Comparison of ENCODE assay signal across 23 mouse cellular contexts in genomic region chr10:119421418-119421817, GRCm38 (mm10). TPM values are rescaled to one million over a fixed set of nuclear protein-coding genes. Genes with fewer than 3 reads are reported as not detected.
A peak's percentile ranks its signal among the peaks of the same experiment; 100 is the strongest.
DNase-seq lines count a peak whose midpoint lies in the region; ATAC-seq and TF ChIP-seq lines count a peak whose summit lies in the region.
"Had no signal": no experiment of that assay in that cellular context is flagged by ENCODE, and none has a peak within 500 bp of the region (broad histone marks: within the 10 kb centered on the region; RNA-seq: fewer than 3 reads in every experiment).

No protein-coding gene starts in this region.

- TF ChIP-seq CTCF in lung, embryonic 14.5 days (IDR thresholded peaks at IDR 0.05; ENCODE audit: low read depth) = no peak
- TF ChIP-seq CTCF in liver, postnatal 0 days (IDR thresholded peaks at IDR 0.05; ENCODE audit: low read depth) = no peak

- TF ChIP-seq EP300 in liver, postnatal 0 days (IDR thresholded peaks at IDR 0.05; ENCODE audit: low read depth) = peak; percentile 39; the same call in 1 of the 2 replicates

- ATAC-seq in lung, embryonic 14.5 days (ENCODE audit: insufficient read depth) = peak; percentile 60; the same call in 1 of the 2 replicates
- ATAC-seq in liver, embryonic 12.5 days = peak; percentile 61; the same call in 1 of the 2 replicates
- peak; percentile 81 for ATAC-seq in liver, postnatal 0 days
- ATAC-seq: forebrain, embryonic 14.5 days; midbrain, embryonic 13.5 days had no signal

- H3K4me2 ChIP-seq in lung, embryonic 14.5 days = no peak overlapping the region
- H3K4me2 ChIP-seq in liver, embryonic 12.5 days = no peak overlapping the region
- no peak overlapping the region for H3K4me2 ChIP-seq in liver, postnatal 0 days (ENCODE audit: low read depth, low read length)
- H3K4me2 ChIP-seq: heart, embryonic 12.5 days; hindbrain, embryonic 12.5 days; midbrain, embryonic 13.5 days had no signal

- no peak overlapping the region for H3K27ac ChIP-seq in lung, embryonic 14.5 days (ENCODE audit: low read depth)
- H3K27ac ChIP-seq in liver, embryonic 12.5 days = no peak overlapping the region
- H3K27ac ChIP-seq in liver, postnatal 0 days (ENCODE audit: low read depth) = 0 out of 2 replicates have a peak overlapping the region, but pooled peaks have one; percentile 30
- H3K27ac ChIP-seq: hindbrain, embryonic 12.5 days; limb, embryonic 10.5 days; midbrain, embryonic 13.5 days had no signal

- peak; percentile 26 for DNase-seq in lung, embryonic 14.5 days
- DNase-seq in lung, postnatal 25 days (ENCODE audit: low spot score) = no peak
- DNase-seq in liver, postnatal 0 days = peak; percentile 17
- DNase-seq in gastrocnemius, postnatal 25 days = no peak
- DNase-seq in right cerebral cortex, postnatal 10 days (ENCODE audit: low spot score in 2 of 2) = no peak
- no peak for DNase-seq in thymus, postnatal 4 days
- DNase-seq: adrenal gland, postnatal 36 days; cerebellum, adult 9-10 months; heart, postnatal 14 days; kidney, adult 18-20 months; layer of hippocampus, adult 9-11 months; lung, adult 18-20 months; lung, postnatal 14 days; thymus, postnatal 25 days had no signal

- no peaks in the 10 kb centered on the region for H3K4me1 ChIP-seq in lung, embryonic 14.5 days (ENCODE audit: insufficient read depth)
- no peaks in the 10 kb centered on the region for H3K4me1 ChIP-seq in liver, embryonic 12.5 days
- peaks cover 2% of the 10 kb centered on the region; the same call in 1 of the 2 replicates for H3K4me1 ChIP-seq in liver, postnatal 0 days (ENCODE audit: insufficient read depth)
- H3K4me1 ChIP-seq: hindbrain, embryonic 12.5 days; limb, embryonic 10.5 days; midbrain, embryonic 13.5 days had no signal

- no peak overlapping the region for H3K4me3 ChIP-seq in lung, embryonic 14.5 days (ENCODE audit: low read depth, low read length)
- no peak overlapping the region for H3K4me3 ChIP-seq in liver, embryonic 12.5 days
- no peak overlapping the region for H3K4me3 ChIP-seq in liver, postnatal 0 days (ENCODE audit: low read depth, low read length)
- H3K4me3 ChIP-seq: heart, embryonic 12.5 days; hindbrain, embryonic 12.5 days; limb, embryonic 10.5 days; midbrain, embryonic 13.5 days had no signal

- no peaks in the 10 kb centered on the region for H3K27me3 ChIP-seq in lung, embryonic 14.5 days (ENCODE audit: insufficient read depth, low read length)
- H3K27me3 ChIP-seq in liver, embryonic 12.5 days (replicated peaks) = no peaks in the 10 kb centered on the region
- H3K27me3 ChIP-seq in liver, postnatal 0 days (ENCODE audit: insufficient read depth, low read length) = no peaks in the 10 kb centered on the region
- H3K27me3 ChIP-seq: heart, embryonic 12.5 days; hindbrain, embryonic 12.5 days; midbrain, embryonic 13.5 days had no signal

- no peaks in the 10 kb centered on the region for H3K36me3 ChIP-seq in lung, embryonic 14.5 days (ENCODE audit: insufficient read depth)
- no peaks in the 10 kb centered on the region for H3K36me3 ChIP-seq in liver, embryonic 12.5 days
- no peaks in the 10 kb centered on the region for H3K36me3 ChIP-seq in liver, postnatal 0 days (replicated peaks; ENCODE audit: insufficient read depth, low read length)
- H3K36me3 ChIP-seq: heart, embryonic 12.5 days; hindbrain, embryonic 12.5 days; limb, embryonic 10.5 days; midbrain, embryonic 13.5 days had no signal

- no peaks in the 10 kb centered on the region for H3K9me3 ChIP-seq in lung, embryonic 14.5 days (ENCODE audit: low read depth, low read length)
- H3K9me3 ChIP-seq in liver, embryonic 12.5 days (replicated peaks) = no peaks in the 10 kb centered on the region
- no peaks in the 10 kb centered on the region for H3K9me3 ChIP-seq in liver, postnatal 0 days (ENCODE audit: low read length)
- H3K9me3 ChIP-seq: hindbrain, embryonic 12.5 days; limb, embryonic 10.5 days; midbrain, embryonic 13.5 days had no signal

- no peak overlapping the region for H3K9ac ChIP-seq in lung, embryonic 14.5 days
- H3K9ac ChIP-seq in liver, embryonic 12.5 days = no peak overlapping the region
- H3K9ac ChIP-seq in liver, postnatal 0 days (replicated peaks) = no peak overlapping the region
- H3K9ac ChIP-seq: heart, embryonic 12.5 days; hindbrain, embryonic 12.5 days; midbrain, embryonic 13.5 days had no signal

- 37% methylated on average over 6 of the region's 6 CpGs for WGBS in lung, embryonic 14.5 days
- 40% methylated on average over 6 of the region's 6 CpGs for WGBS in liver, embryonic 12.5 days (ENCODE audit: insufficient replicate concordance)
- WGBS in liver, postnatal 0 days (ENCODE audit: insufficient replicate concordance) = 25% methylated on average over 6 of the region's 6 CpGs

RNA-seq across cellular contexts. Expression of gene Grip1, which starts 32.2 kb away (rescaled TPM):
- polyA plus RNA-seq in lung, embryonic 14.5 days (2014; fragmentation: Nextera tagmentation; extraction: Ambion mirVana) = 2.5 and 2.6 TPM in 2 replicates
- polyA plus RNA-seq in liver, embryonic 12.5 days (2016; fragmentation: Nextera tagmentation; extraction: Ambion mirVana) = 0.86 and 1.1 TPM in 2 replicates
- 0.86 and 0.88 TPM in 2 replicates for polyA plus RNA-seq in liver, postnatal 0 days (2015; fragmentation: Nextera tagmentation; extraction: Ambion mirVana)
- under 1 TPM in 1 of 2 experiments, not detected in 1; 0.08 TPM for total RNA-seq in gastrocnemius, postnatal 25 days (2021)
- total RNA-seq: gastrocnemius, adult 8-10 months; granulocyte monocyte progenitor cell, adult 5-6 weeks; megakaryocyte, adult 5-6 weeks had no signal

Comparison
In these comparisons a context has a peak if more than half of its experiments do, and no peak if none do; other contexts are left out.
1. DNase-seq: peak in lung, embryonic 14.5 days (single experiment) and liver, postnatal 0 days (single experiment); none in lung, postnatal 25 days (single experiment), gastrocnemius, postnatal 25 days (single experiment), right cerebral cortex, postnatal 10 days (0 of 2) and thymus, postnatal 4 days (single experiment).
2. Peak in every context shown above with its lines, with median percentiles within 50 percentile points of each other: ATAC-seq.